Mouse (Mus musculus) CD8-positive naive resting alpha-beta T cell, adult 2 months (primary cell): ENCODE results near the gene Tmem181a.
"Not testable (repeated sequence)": the region's sequence is repeated elsewhere in the genome, so short reads cannot be mapped to it uniquely, and the experiment has no call there.

Experiments
- DNase-seq, 2 experiments: peaks; one replicate each; pipeline ENCODE4 v3.0.0; 2022; ENCODE audit warnings: low read depth in 2 of 2, low spot score in 2 of 2

Tmem181a gene

DNA sequence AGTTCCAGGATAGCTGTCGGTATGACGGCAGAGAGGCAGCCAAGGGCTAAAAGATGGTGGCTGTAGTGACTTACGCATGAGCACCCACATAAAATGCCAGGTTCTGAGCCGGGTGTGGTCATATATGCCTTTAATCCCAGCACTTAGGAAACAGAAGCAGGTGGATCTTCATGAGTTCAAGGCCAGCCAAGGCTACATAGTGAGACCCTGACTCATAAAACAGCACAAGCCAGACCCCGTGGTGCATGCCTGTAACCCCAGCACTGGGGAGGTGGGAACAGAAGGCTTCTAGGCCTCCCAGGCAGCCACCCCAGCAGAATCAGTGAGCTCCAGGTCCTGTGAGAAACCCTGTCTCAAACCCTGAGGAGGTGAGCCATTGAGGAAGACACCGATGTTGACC is 48.2 kb downstream of the Tmem181a start:
- DNase-seq, result not testable (repeated sequence)

DNA sequence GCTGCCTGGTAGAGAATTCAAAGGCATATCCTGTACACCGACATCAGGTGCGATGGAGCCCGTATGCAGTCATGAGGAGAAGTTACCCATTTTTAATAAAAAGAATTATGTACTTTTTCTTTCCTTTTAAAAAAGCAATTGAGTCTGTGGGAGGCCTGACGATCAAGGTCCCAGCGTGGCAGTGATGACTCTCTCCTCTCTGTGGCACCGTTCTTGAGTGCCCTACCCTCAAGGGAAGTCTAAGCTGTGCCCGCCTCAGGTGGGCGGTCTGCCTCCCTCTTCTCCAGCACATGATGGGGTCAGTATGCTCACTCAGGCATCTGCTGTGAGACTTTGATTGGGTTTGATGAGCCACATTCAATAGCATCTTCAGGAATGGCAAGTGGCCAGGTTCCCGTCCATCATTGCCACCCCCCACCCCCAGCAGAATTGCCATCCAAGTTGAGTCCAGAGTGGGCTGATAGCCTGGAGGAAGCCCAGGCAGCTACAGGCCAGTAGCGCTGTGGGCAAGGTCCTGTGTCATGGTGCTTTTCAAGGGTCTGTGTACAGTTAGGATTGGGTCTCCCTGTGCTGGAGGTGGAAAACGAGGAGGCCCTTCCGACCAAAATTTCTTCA is 49.1 kb downstream of the Tmem181a start:
- DNase-seq, result not testable (repeated sequence)

DNA sequence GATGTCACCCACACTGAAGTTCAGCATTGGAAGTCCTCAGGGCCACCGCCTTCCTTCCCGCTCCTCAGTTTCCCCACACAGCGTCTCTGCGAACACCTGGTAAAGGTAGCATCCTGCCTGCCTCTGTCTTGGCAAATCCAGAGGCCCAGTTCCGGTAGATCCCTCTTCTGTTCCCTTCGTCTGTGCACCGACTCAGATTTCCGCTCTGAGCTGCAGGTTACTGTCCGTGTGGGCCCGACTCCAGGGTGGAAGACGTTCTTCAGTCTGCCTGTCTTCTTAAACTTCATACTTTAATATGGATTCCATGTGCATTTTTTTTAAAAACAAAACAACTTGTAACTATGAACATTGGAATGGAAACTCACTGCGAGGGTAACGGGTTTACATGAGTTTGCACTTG is 49.8 kb downstream of the Tmem181a start:
- not testable (repeated sequence) for DNase-seq

GRCm38 (mm10) chr17:6311716-6312115 is 55.1 kb downstream of the Tmem181a start:
- not testable (repeated sequence) for DNase-seq

GRCm38 (mm10) chr17:6312755-6313154 is 56.1 kb downstream of the Tmem181a start:
- DNase-seq, result not testable (repeated sequence)

DNA sequence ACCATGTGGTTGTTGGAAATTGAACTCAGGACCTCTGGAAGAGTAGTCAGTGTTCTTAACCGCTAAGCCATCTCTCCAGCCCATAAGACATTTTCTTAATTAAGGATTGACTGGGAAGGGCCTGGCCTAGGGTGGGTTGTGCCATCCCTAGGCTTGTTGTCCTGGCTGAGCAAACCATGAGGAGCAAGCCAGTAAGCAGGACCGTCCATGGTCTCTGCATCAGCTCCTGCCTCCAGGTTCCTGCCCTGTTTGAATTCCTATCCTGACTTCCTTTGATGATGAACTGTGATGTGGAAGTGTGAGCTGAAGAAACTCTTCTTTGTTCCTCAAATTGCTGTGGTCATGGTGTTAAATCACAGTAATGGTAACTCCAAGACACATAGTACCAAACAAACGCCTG is 57.8 kb downstream of the Tmem181a start:
- DNase-seq, result not testable (repeated sequence)

DNA sequence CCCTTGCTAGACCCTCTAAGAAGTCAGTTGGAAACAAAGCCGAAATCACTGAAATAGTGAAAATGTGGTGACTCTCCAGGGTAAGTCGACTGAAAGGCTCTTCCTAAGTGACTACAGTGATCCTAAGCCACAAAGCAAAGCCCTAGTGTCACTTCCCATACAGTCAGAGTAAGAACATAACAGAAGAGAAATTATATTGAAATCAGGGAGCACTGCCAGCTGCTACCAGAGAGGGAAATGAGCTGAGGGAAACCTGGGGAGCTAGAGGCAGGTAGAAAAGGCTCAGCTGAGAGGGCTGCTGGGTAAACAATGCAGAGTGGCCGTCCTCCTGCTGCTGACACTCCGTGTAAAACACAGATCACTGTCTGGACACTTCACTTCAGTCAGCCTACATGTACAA is 59.0 kb downstream of the Tmem181a start:
- not testable (repeated sequence) for DNase-seq

GRCm38 (mm10) chr17:6316379-6317126 is 59.9 kb downstream of the Tmem181a start:
- peak; percentile 40 to 48 for DNase-seq

DNA sequence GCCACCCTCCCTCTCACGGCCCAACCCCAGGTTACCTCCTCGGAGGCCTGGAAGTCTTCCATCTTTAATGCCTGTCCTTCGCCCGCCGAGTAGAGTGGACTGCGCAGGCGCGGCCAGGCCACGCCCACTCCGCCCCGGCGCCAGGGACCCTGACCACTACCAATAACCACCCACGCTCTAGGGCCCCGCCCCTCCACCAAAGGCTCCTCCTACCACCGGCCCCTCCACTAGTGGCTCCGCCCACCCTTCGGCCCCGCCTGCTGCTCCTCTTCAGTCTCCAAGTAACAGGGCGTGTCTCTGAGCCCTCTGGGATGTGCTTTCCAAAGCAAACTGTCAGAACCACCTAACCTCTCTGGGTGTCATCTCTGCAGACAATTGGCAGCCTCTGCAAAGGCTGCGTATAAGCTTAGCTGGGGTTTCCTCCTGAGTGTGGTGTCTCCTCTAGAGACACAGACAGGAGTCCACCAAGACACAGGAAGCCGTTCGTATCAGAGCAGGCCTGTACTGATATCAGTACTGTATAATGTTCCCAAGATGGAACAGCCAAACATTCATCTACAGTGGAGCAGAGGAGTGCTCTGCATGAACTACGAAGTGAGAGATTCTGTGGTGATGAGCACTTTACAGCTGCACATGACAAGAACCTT is 60.8 kb downstream of the Tmem181a start, which contains the start of gene Dynlt1a:
Gene Dynlt1a (minus strand): TSS at position 162 of the 647 bp plus-strand sequence.
- peak; percentile 92 to 96 for DNase-seq

DNA sequence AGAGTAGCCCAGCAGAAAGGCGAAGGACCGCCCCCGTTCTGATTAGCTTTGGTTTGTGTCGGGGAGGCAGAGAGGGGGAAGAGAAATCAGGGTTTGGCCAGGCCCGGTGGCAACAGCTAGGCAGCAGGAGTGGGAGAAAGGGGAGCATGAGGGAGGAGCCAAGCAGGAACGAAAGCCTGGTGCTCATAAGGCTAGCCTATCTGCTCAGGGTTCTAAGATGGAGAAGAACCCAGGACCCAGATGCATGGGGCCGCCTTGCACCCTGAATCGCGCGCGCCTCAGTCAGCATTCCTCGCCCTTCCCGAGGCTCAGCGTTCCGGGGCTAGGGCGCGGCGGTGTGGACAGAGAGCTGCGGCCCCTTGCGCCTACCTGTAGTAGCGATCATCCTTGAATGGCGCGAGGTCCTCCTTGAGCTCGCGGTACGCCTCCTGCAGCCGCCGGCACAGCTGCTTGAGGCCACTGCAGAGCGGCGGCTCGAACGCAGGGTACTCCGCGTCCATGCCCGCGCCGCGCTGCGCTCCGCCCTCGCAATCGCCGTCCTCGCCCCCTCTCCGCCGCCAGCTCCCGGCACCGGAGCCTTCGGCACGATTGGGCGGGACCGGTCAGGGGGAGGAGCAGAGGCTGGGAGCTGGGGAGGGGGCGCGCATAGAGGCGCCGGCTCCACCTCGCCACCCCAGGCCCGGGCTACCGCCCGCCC is 64.6 kb downstream of the Tmem181a start:
- not testable (repeated sequence) for DNase-seq

DNA sequence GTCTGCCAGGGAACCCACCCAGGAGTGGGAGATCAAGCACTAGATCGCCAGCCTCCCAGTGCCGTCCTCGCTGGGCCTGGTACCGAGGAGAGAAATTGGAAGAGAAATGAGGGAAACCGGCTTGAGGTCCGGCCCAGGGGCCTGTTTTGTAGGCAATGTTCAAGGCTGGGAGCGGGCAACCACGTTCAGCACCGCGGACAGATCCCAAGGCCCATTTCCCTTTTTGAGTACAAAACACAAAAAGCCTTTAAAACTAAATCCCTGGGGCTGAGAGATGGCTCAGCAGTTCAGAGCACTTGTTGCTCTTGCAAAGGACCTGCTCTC is 65.1 kb downstream of the Tmem181a start:
- DNase-seq, result not testable (repeated sequence)

DNA sequence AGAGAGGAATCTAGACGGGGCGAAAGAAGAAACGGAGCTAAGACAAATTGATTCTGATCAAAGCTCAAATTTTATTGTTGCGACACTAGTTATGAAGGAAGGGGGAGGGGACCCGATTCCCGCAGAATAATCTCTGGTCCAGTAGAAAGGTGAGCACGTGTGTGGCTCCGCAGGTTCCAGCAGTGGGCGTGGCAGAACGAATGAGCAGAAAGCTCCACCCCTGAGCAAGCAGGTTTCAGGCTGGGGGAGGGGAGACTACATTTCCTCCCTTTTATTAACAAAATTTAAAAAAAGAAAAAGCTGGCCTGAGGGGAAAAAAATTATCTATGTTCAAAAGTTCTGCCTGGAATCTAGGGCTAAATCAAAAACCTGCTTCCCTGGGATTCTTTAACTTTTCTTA is 68.4 kb downstream of the Tmem181a start:
- DNase-seq, result not testable (repeated sequence)

- not testable (repeated sequence) for DNase-seq
Observed at GRCm38 (mm10) chr17:6325543-6325942, 68.9 kb downstream of the Tmem181a start.

- not testable (repeated sequence) for DNase-seq
Observed at GRCm38 (mm10) chr17:6327554-6327953, 70.9 kb downstream of the Tmem181a start.

DNA sequence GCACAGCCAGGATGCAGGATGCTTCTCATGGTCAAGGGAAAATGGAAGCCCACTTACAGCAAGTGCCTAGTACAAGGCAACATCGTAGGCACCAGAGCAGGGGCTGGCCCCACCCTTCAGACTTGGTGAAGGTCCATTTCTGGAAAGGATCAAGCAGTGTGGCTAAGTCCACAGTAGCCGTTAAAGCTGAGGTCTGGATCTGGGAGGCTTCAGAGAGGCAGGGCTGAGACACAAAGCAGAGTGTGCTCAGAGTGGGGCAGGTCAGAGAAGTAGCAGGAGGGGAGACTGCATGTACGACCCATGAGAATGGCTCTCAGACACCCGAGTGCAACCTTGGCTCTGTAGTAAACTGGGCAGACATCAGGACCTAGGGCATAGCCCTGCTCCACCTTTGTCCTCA is 72.3 kb downstream of the Tmem181a start:
- not testable (repeated sequence) for DNase-seq

DNA sequence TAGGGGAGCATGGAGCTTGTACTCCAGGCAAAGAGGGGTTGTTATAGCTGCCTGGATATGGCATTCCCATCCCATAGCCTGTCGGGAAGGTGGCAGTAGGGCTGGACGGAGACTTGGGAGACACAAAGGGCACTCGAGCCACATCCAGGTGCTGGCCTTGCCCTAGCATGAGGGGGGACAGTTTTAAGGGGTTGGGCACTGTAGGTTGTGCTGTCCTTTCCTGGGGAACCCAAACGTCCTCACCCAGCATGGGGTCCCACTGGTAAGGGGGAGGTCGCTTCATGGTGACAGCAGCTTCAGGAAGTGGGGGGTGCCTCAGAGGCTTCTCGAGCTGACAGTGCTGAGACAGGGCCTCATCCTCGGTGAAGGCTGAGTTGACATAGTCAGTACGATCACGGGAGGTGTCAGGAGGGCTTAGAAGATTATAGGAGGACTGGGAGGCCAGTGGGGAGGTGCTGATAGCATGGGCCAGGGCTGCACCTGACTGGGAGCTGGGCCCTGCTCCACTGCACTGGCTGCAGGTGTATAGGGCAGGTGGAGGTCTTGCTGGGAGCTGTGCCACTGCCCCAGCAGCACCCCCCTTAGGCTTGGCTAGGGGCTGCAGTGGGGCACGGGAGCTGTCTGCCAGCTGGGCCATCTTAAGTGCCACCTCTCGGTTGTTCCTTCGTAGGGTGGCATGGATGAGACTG is 86.1 kb downstream of the Tmem181a start:
- DNase-seq, result not testable (repeated sequence)

- not testable (repeated sequence) for DNase-seq
Observed at GRCm38 (mm10) chr17:6355256-6355655, 98.6 kb downstream of the Tmem181a start.
